Mouse (Mus musculus) heart, postnatal 36 days (tissue): ENCODE measurements around the gene Gng8. TPM values are rescaled to one million over a fixed set of nuclear protein-coding genes. Genes with fewer than 3 reads are reported as not detected.
A peak's percentile ranks its signal among the peaks of the same experiment; 100 is the strongest.

Source experiments
- DNase-seq, 2 experiments: peaks; one replicate each; pipeline ENCODE4 v3.0.0; 2021 to 2022
- intact Hi-C: fragments of 180-260 bp; cut with DNase I; formaldehyde crosslinking; loops from one replicate; pipeline ENCODE4 v1.15.1; 2025
- total RNA-seq, 2 experiments: library from RNA; stranded (reverse); gene quantifications; 2 replicates each; pipeline ENCODE4 v1.2.3; 2021

Gene Gng8
- total RNA-seq, 2 experiments from 2014 or later, result 0.54 to 1.3 TPM

DNA sequence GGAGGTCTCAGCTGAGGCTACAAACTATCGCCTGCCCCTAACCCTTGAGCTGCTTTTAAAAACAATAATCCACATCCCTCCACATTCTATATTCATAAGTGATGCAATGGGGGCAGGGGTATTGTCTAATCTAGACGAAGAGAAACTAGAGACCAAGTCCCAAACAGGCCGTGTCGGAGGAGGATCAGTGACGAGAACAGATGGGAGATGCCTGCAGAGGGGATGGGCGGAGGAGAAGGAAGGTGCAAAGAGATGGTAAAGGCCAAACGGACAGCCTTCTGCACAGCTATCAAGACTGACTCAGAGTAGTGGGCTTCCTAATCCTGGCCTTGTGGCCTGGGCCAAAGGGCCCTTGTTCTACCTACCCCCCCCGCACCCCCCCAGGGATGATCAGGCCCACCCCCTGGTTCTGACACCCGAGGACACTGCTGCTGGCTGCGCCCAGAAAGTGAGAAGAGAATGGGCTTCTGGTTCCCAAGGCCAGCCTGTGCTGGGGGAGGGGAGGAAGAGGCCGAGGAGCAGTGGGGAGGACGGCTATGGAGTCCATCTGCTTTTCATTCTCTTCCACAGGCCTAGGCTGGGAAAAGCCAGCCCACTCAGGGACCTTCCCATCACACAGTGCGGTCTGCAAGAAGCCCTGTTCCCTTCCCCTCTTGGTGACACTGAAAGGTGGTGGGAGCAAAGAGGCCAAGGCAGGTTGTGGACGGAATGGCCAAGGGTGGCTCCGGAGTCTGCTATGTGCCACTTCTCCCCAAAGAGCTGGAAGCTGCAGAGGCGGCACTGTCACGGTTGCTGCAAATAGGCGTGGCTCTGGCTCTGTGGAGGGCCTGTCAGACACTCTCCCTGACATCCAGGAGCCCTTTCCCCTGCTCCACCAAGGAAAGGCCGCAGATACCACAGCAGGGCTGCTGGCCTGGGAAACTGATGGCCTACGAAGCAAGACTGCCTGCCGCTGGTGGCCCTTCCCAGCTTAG lies 29.5 kb downstream of the Gng8 start:
- intact Hi-C loops, result no loop called here
- DNase-seq, result no peak

- DNase-seq, result no peak
- intact Hi-C loops, result no loop called here
Measured at GRCm38 (mm10) chr7:16921881-16922335, 30.3 kb downstream of the Gng8 start.

DNA sequence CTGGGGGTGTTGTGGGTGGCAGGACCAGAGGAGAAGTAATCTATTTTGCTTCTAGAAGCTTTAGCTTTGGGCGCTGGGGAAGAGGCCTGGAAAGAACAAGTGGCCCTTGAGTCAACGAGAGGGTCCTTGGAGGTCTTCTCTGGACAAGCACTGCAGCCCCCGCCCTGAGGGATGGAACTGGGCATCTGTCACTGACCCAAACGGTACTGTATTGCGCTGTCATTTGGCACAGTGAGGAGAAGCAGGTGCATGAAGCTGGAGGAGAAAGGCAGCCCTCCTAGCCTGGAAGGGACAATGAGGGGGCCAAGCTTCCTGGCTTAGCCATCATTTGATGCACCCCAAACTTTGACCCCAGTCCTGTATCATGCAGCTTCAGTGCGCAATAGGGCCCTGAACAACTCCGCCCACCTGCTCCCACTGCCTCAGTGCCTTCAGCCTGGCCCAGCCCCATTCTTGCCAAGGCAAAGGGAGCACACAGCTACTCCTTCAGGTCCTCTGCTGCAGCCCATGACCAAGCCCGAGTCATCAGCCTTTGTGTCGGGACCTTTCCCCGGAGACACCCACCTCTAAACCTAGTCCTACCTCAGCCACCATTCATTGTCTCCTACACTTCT lies 30.9 kb downstream of the Gng8 start:
- no peak for DNase-seq
- intact Hi-C loops, result no loop called here

- intact Hi-C loops, result no loop called here
- no peak for DNase-seq
Measured at GRCm38 (mm10) chr7:16923283-16924036, 31.9 kb downstream of the Gng8 start.

GRCm38 (mm10) chr7:16924037-16924834 lies 32.6 kb downstream of the Gng8 start, which contains the start of gene Calm3:
Gene Calm3, minus strand, starts transcription at chr7:16924114.
- intact Hi-C loops, result no loop called here
- peak; percentile 99 to 100 for DNase-seq

DNA sequence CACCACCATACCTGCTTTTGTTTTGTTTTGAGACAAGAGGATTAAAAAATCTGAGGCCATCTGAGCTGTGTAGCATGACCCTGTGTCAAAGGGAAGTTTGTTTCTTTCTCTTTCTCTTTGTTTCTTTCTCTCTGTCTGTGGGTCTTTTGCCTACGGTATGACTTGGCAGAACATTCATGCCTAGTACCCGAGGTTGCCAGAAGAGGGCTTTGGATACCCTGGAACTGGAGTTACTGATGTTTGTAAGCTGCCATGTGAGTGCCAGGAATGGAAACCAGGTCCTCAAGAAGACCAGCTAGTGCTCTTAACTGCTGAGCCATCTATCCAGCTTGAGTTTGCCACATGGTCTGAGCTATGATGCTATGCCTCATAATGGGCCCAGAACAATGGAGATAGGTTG lies 36.8 kb downstream of the Gng8 start:
- intact Hi-C loops, result no loop called here
- no peak for DNase-seq

DNA sequence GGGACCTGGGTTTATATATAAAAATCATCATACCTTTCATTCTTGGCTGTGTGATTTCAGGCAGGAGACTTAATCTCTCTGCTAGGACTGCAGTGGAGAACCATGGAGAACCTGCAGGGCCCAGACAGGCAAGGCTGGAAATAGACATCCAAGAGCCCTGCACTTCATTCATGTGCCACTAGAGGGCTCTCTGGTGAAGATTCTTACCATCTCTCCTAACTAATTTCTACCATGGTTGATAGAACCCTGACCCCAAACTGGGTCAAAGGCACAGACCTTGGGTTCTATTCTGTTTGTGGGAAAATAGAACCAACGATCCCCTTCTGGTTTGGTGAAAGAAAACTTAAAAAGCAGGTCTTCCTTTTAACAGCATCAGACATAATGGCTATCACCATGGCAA lies 39.3 kb downstream of the Gng8 start:
- DNase-seq, result peak; percentile 71 to 78
- intact Hi-C loops, result no loop called here

GRCm38 (mm10) chr7:16931968-16932627 lies 40.5 kb downstream of the Gng8 start:
- intact Hi-C loops, result loop anchor here (1.0 kb wide), 3 partner anchors 18 to 134 kb away; no protein-coding TSS in a partner anchor

DNA sequence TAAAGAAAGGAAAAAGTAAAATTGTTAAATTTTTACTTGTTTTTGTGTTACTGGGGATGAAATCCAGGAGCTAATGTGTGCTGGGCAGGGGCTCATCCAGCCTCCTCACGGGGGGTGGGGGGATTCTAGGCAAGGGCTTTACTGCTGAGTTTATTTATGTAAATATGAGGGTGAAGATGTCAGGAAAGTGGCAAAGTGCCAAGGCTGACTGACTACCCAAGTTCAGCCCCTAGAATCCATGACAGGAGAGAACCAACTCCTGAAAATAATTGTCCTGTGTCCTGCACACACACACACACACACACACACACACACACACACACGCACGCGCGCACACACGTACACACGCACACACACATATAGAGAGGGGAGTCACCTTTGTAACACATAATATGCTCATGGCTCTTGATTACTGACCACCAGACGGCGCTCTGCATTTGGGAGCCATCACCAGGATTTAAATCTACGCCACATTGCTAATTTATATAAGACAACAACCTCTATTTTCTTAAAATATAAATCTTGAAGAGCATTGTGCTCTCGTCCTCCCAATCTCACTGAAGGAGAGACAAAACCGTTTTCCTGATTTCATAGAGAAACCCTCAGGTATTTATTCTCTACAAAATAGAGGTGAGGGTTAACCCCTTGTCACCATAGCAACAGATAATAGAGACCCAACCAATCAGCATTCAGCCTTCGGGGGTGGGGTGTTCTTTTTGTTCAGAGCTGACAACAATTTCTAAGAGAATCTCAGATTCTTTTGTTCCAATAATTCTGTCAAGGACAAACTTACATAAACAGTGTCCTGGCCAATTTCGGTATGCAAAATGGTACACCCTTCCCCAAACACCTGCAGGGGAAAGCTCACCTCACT lies 41.4 kb downstream of the Gng8 start:
- DNase-seq, result peak; percentile 41 to 63
- intact Hi-C loops, result loop anchor here (1.0 kb wide), 3 partner anchors 17 to 133 kb away; no protein-coding TSS in a partner anchor

More at GRCm38 (mm10) chr7:16931968-16932627, 40.5 kb downstream of the Gng8 start:
- peak; percentile 85 to 87 for DNase-seq

- intact Hi-C loops, result no loop called here
- DNase-seq, result no peak
Measured at GRCm38 (mm10) chr7:16937312-16937711, 45.7 kb downstream of the Gng8 start.

GRCm38 (mm10) chr7:16938117-16938791 lies 46.7 kb downstream of the Gng8 start:
- intact Hi-C loops, result no loop called here
- no peak for DNase-seq

DNA sequence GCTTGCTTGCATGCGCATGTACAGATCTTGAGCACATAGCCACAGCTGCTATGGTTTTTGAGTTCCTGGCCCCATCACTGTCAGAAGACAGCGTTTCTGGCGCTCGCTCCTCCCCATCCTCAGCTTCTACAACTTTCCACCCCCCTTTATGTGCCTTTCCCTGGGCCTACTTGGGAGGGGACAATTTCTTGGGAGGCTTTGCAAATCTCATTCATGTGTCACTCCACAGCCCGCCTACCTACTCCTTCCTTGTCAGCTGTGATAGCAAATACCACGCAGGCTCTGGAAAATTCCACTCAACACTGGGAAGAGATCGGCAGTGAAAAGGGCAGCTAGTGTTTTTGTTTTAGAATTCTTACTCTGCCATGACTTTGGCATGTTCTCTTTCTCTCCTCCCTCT lies 48.7 kb downstream of the Gng8 start:
- intact Hi-C loops, result no loop called here
- DNase-seq, result peak in 1 of 2 experiments; percentile 26

- intact Hi-C loops, result no loop called here
- no peak for DNase-seq
Measured at GRCm38 (mm10) chr7:16942861-16943260, 51.3 kb downstream of the Gng8 start.

DNA sequence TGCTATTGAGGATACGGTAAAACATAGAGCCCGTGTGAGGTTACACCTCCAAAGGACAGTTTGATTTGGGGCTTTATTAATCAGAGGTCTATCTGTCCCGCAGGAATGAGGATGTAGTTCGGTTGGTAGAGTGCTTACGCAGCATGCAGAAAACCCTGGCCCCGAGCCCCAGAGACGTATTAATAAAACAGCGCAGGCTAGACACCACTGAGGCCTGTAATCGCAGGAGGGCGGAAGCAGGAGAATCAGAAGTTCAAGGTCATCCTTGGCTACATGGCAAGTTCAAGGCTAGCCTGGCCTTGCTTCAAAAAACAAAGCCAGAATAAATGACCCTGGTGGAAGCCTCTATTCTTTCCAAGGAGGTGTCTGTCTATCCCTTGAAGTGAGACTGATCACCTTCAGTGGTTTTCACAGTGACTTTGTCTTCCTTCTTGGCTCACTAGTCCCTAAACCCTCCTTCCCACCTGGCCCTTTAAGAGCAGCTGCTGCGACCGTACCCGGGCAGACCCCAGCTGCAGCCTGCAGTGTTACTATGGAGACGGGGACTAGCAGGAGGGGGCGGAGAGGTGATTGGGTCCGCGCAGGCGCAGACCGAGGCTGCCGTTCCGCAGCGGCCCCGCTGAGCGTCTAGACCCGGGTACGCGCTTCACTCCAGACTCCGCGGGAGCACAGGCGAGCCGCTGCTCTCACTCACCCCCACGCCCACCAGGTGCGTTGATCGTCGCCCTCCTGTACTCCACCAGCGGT lies 52.6 kb downstream of the Gng8 start, which contains the start of gene Pnmal2:
Pnmal2 (plus strand) TSS at position 622 of the 747 bp plus-strand sequence.
- intact Hi-C loops, result no loop called here
- DNase-seq, result peak; percentile 73 to 77

- intact Hi-C loops, result no loop called here
- DNase-seq, result no peak
Measured at GRCm38 (mm10) chr7:16944808-16945315, 53.3 kb downstream of the Gng8 start.
